Mouse (Mus musculus): ENCODE measurements around the gene Znrf1.

The Znrf1 gene

GRCm38 (mm10) chr8:111641064-111641463 lies 105.2 kb downstream of the Znrf1 start:
- DNase-seq: no peak

GRCm38 (mm10) chr8:111642496-111642895 lies 106.6 kb downstream of the Znrf1 start:
- DNase-seq: no peak

- no peak for DNase-seq
Measured at GRCm38 (mm10) chr8:111642939-111643263, 107.0 kb downstream of the Znrf1 start.

- peak; percentile 97 for DNase-seq
Measured at GRCm38 (mm10) chr8:111643264-111644141, 107.6 kb downstream of the Znrf1 start, which contains the start of gene Zfp1. Gene Zfp1, plus strand, starts transcription at chr8:111643401.

DNA sequence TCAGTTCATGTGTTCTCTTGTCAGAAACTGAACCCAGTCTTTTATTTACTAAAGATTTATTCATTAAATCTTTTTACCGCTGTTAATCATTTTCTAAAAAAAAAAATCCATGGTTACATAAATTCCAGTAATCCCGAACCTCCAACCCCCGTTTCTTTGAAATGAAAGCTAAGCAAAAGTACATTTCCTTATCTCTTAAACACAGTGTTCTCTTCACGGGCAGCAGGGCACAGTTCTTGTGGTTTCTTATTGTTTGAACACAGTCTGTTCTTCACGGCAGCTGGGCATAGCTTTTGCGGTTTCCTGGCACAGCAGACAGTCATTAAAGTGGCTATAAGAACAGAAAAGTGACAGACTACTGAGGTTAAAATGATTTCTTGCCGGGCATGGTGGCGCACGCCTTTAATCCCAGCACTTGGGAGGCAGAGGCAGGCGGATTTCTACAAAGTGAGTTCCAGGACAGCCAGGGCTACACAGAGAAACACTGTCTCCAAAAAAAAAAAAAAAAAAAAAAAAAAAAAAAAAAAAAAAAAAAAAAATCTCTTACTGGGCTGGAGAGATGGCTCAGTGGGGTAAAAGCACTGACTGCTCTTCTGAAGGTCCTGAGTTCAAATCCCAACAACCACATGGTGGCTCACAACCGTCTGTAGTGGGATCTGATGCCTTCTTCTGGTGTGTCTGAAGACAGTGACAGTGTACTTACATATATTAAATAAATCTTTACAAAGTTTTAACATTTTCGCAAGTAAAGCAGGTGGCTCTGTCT lies 108.6 kb downstream of the Znrf1 start:
- peak; percentile 13 for DNase-seq

DNA sequence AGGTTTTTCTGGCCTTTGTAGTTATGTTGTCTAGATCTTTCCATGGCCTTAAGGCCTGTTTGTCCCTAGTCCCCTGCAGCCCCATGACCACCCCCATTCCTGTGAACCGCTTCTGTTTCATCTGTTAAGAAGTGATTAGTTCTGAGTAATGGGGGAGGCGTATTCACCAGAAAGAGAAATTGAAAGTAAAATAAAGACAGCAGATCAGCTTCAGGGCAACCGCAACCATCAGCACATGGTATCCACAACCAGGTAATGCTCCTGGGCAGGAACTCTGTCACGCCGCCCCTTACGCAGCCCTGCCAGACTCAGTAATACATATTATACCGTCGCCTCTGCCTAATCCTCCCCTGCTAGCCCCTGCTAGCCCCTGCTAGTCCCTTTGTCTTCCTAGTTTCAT lies 109.8 kb downstream of the Znrf1 start:
- no peak for DNase-seq

DNA sequence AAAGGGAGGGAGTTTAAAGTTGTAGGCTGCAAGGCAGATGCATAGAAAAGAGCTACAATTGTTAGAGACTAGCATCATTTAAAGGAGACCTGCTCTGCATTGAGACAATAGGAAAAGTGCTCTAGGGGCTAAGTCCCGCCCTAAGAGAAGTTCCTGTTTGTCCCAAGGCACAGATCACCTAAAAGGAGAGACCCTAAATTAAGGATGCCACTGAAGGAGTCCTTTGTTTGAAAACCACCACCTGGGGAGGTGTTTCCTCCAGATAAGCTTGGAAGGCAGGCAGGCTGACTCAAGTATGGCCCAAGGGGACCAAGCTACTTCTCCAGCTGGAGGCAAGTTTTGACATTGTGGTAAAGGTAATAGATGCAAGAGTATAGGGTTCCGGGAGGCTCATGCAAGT lies 112.9 kb downstream of the Znrf1 start:
- no peak for DNase-seq

- DNase-seq: no peak
Measured at GRCm38 (mm10) chr8:111650651-111651050, 114.8 kb downstream of the Znrf1 start.

DNA sequence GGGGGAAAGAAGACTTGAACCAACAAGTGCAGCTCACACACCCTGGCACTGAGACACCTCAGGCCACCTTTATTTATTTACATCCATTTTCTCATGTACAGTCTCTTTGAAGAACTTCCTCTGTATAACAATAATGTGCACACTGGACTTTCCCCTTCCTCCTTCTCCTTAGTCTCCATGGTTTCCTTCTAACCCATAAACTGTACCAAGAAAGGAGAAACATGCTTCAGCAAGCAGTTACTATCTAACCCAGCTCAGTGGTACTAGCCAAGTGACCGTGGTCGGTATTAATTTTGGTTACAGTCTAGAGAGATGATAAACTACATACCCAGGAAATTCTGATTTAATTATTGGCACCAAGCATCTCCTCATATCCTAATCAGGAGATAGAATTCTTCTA lies 117.6 kb downstream of the Znrf1 start:
- DNase-seq: no peak

- DNase-seq: no peak
Measured at GRCm38 (mm10) chr8:111657312-111657854, 121.5 kb downstream of the Znrf1 start.

- DNase-seq: no peak
Measured at GRCm38 (mm10) chr8:111658819-111659423, 123.0 kb downstream of the Znrf1 start.

DNA sequence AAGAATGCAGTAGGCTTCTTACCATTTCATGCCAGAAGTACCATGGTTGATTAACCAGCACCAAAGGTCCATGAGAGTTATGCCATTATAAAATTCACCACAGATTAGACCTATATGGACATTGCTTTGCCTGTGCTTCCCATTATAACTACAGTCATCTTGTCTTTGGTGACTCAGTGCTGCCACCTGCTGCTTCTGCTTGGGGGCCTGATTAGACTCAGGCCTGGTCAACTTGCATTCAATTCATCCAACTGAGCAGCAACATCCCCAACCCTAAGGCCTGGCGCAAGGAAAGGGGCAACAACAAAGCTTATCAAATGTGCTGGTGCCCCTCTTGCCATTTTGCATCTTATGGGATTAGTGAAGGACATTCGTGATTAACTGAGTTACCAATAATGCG lies 126.6 kb downstream of the Znrf1 start:
- DNase-seq: peak; percentile 58

- DNase-seq: no peak
Measured at GRCm38 (mm10) chr8:111666751-111667150, 130.9 kb downstream of the Znrf1 start.

Data from embryo, embryonic 11 days (tissue).